Mouse (Mus musculus) kidney, postnatal 0 days (tissue): ENCODE measurements around the gene Kif26b. TPM values are rescaled to one million over a fixed set of nuclear protein-coding genes. Genes with fewer than 3 reads are reported as not detected.

ENCODE experiments used
- ATAC-seq: fragments of 200-750 bp; cut with Nextera tagmentation; replicated peaks from 2 replicates; pipeline ENCODE4 v1.8.0; 2017; ENCODE audit warnings: low read depth, moderate number of reproducible peaks, moderate TSS enrichment, moderate library complexity; ENCODE audit not compliant: low FRiP score
- DNase-seq: peaks from one replicate; pipeline ENCODE4 v3.0.0-alpha.2; 2016; ENCODE audit warnings: low spot score
- H3K27ac ChIP-seq: fragments of 300-500 bp; sonication (generic); 2 replicates; pipeline ENCODE4 v1.5.1; 2014; ENCODE audit warnings: mild to moderate bottlenecking
- H3K27me3 ChIP-seq: fragments of 300-500 bp; sonication (generic); 2 replicates; pipeline ENCODE4 v1.6.1; 2014; ENCODE audit warnings: low read length, mixed read lengths; ENCODE audit not compliant: insufficient read depth
- H3K36me3 ChIP-seq: fragments of 300-500 bp; sonication (generic); 2 replicates; pipeline ENCODE4 v1.6.1; 2014; ENCODE audit warnings: low read length, mixed read lengths; ENCODE audit not compliant: insufficient read depth
- H3K4me1 ChIP-seq: fragments of 300-500 bp; sonication (generic); replicated peaks from 2 replicates; pipeline ENCODE4 v1.6.1; 2014; ENCODE audit warnings: antibody characterized with exemption, low read length, mixed read lengths; ENCODE audit not compliant: insufficient read depth
- H3K4me2 ChIP-seq: fragments of 300-500 bp; sonication (generic); 2 replicates; pipeline ENCODE4 v1.6.1; 2014; ENCODE audit warnings: mild to moderate bottlenecking, low read length, moderate library complexity, mixed read lengths
- H3K4me3 ChIP-seq: fragments of 300-500 bp; sonication (generic); replicated peaks from 2 replicates; pipeline ENCODE4 v1.5.1; 2014; ENCODE audit warnings: low read depth, low read length
- H3K9ac ChIP-seq: fragments of 300-500 bp; sonication (generic); 2 replicates; pipeline ENCODE4 v1.6.1; 2014; ENCODE audit warnings: low read depth, low read length
- H3K9me3 ChIP-seq: fragments of 300-500 bp; sonication (generic); replicated peaks from 2 replicates; pipeline ENCODE4 v1.6.1; 2016; ENCODE audit warnings: low read length, inconsistent platforms, mixed read lengths
- CTCF ChIP-seq: IDR thresholded peaks from 2 replicates; pipeline ENCODE4 v1.5.1; 2016; ENCODE audit warnings: antibody characterized with exemption, low read depth, mild to moderate bottlenecking, moderate library complexity
- WGBS: fragments of 180-500 bp; shearing (Covaris S2); extraction: QIAGEN DNeasy Blood & Tissue Kit; methylation state at CpG from one replicate; pipeline ENCODE4 v1.1.7; 2014; 5-methylcytosine and 5-hydroxymethylcytosine counted together
- polyA plus RNA-seq: library from polyadenylated mRNA; unstranded; fragments of >200 nt; fragmentation: Nextera tagmentation; extraction: Ambion mirVana; gene quantifications from 2 replicates; pipeline ENCODE4 v1.2.1, GENCODE M21; 2015

Kif26b gene
- polyA plus RNA-seq, 1 experiment from 2014 or later, result 6.4 TPM

- Histone ChIP-seq H3K9ac (no peak overlapping the region), H3K27me3 (no peaks in the 10 kb centered on the region), H3K27ac (no peak overlapping the region), H3K4me3 (no peak overlapping the region), H3K4me2 (no peak overlapping the region), H3K36me3 (no peaks in the 10 kb centered on the region), H3K4me1 (no peaks in the 10 kb centered on the region), H3K9me3 (no peaks in the 10 kb centered on the region)
- DNase-seq (no peak), ATAC-seq (no peak)
- WGBS, result 77% methylated on average over 5 of the region's 5 CpGs
- no peak for TF ChIP-seq CTCF
These were observed 295.9 kb downstream of the Kif26b start for GRCm38 (mm10) chr1:178824871-178825270.

GRCm38 (mm10) chr1:178827223-178827622 is 298.3 kb downstream of the Kif26b start:
- Histone ChIP-seq H3K27ac (no peak overlapping the region), H3K4me3 (no peak overlapping the region), H3K36me3 (no peaks in the 10 kb centered on the region), H3K9ac (no peak overlapping the region), H3K4me1 (no peaks in the 10 kb centered on the region), H3K9me3 (no peaks in the 10 kb centered on the region), H3K4me2 (no peak overlapping the region), H3K27me3 (no peaks in the 10 kb centered on the region)
- WGBS, result 74% methylated on average over 3 of the region's 3 CpGs
- ATAC-seq (no peak), DNase-seq (no peak)
- no peak for TF ChIP-seq CTCF

- DNase-seq (no peak), ATAC-seq (no peak)
- H3K9me3 ChIP-seq, result no peaks in the 10 kb centered on the region
- no peaks in the 10 kb centered on the region for H3K36me3 ChIP-seq
- H3K4me3 ChIP-seq, result no peak overlapping the region
- H3K27ac ChIP-seq, result no peak overlapping the region
- 89% methylated on average over 4 of the region's 4 CpGs for WGBS
- no peaks in the 10 kb centered on the region for H3K27me3 ChIP-seq
- no peak overlapping the region for H3K9ac ChIP-seq
- TF ChIP-seq CTCF, result no peak
- H3K4me2 ChIP-seq, result no peak overlapping the region
- no peaks in the 10 kb centered on the region for H3K4me1 ChIP-seq
These were observed 300.5 kb downstream of the Kif26b start for GRCm38 (mm10) chr1:178829456-178829855.

- no peaks in the 10 kb centered on the region for H3K36me3 ChIP-seq
- no peak overlapping the region for H3K4me3 ChIP-seq
- ATAC-seq, result no peak
- no peak overlapping the region for H3K27ac ChIP-seq
- H3K27me3 ChIP-seq, result no peaks in the 10 kb centered on the region
- no peaks in the 10 kb centered on the region for H3K9me3 ChIP-seq
- H3K4me1 ChIP-seq, result no peaks in the 10 kb centered on the region
- no peak overlapping the region for H3K4me2 ChIP-seq
- DNase-seq, result no peak
- no peak overlapping the region for H3K9ac ChIP-seq
- no peak for TF ChIP-seq CTCF
- WGBS, result 80% methylated on average over 6 of the region's 6 CpGs
These were observed 303.6 kb downstream of the Kif26b start for GRCm38 (mm10) chr1:178832571-178832970.

GRCm38 (mm10) chr1:178835805-178836204 is 306.9 kb downstream of the Kif26b start:
- no peak for DNase-seq
- no peaks in the 10 kb centered on the region for H3K36me3 ChIP-seq
- no peaks in the 10 kb centered on the region for H3K27me3 ChIP-seq
- no peak overlapping the region for H3K27ac ChIP-seq
- no peak for TF ChIP-seq CTCF
- ATAC-seq, result no peak
- no peak overlapping the region for H3K4me3 ChIP-seq
- no peak overlapping the region for H3K9ac ChIP-seq
- no peak overlapping the region for H3K4me2 ChIP-seq
- WGBS, result 78% methylated on average over 9 of the region's 9 CpGs
- H3K9me3 ChIP-seq, result no peaks in the 10 kb centered on the region
- no peaks in the 10 kb centered on the region for H3K4me1 ChIP-seq

- DNase-seq, result no peak
- no peak for TF ChIP-seq CTCF
- Histone ChIP-seq H3K9me3 (no peaks in the 10 kb centered on the region), H3K4me1 (no peaks in the 10 kb centered on the region), H3K9ac (no peak overlapping the region), H3K4me3 (no peak overlapping the region), H3K36me3 (no peaks in the 10 kb centered on the region), H3K27me3 (no peaks in the 10 kb centered on the region), H3K4me2 (no peak overlapping the region), H3K27ac (no peak overlapping the region)
- ATAC-seq, result no peak
- WGBS, result 77% methylated on average over 1 of the region's 1 CpGs
These were observed 308.1 kb downstream of the Kif26b start for GRCm38 (mm10) chr1:178836998-178837397.

- WGBS, result 57% methylated on average over 10 of the region's 10 CpGs
- Histone ChIP-seq H3K4me3 (no peak overlapping the region), H3K4me1 (no peaks in the 10 kb centered on the region), H3K9me3 (no peaks in the 10 kb centered on the region), H3K9ac (no peak overlapping the region), H3K36me3 (no peaks in the 10 kb centered on the region), H3K4me2 (no peak overlapping the region), H3K27me3 (no peaks in the 10 kb centered on the region), H3K27ac (no peak overlapping the region)
- ATAC-seq, result no peak
- no peak for TF ChIP-seq CTCF
- DNase-seq, result no peak
These were observed 309.9 kb downstream of the Kif26b start for GRCm38 (mm10) chr1:178838696-178839320.
